Mouse (Mus musculus) midbrain, embryonic 10.5 days (tissue): ENCODE measurements around the gene Kcnab3. TPM values are rescaled to one million over a fixed set of nuclear protein-coding genes. Genes with fewer than 3 reads are reported as not detected.
"Not testable (repeated sequence)": the region's sequence is repeated elsewhere in the genome, so short reads cannot be mapped to it uniquely, and the experiment has no call there.

ENCODE experiments used
- DNase-seq: peaks from one replicate; pipeline ENCODE4 v3.0.0-alpha.2; 2017; ENCODE audit warnings: low spot score
- H3K27ac ChIP-seq: fragments of 300-500 bp; sonication (generic); replicated peaks from 2 replicates; pipeline ENCODE4 v1.5.1; 2016; ENCODE audit warnings: mild to moderate bottlenecking
- H3K27me3 ChIP-seq: fragments of 300-500 bp; sonication (generic); 2 replicates; pipeline ENCODE4 v1.6.1; 2016; ENCODE audit warnings: low read depth, mild to moderate bottlenecking; ENCODE audit not compliant: poor library complexity, severe bottlenecking
- H3K36me3 ChIP-seq: fragments of 300-500 bp; sonication (generic); 2 replicates; pipeline ENCODE4 v1.6.1; 2016; ENCODE audit warnings: mild to moderate bottlenecking, moderate library complexity
- H3K4me1 ChIP-seq: fragments of 300-500 bp; sonication (generic); 2 replicates; pipeline ENCODE4 v1.6.1; 2016
- H3K4me3 ChIP-seq: fragments of 300-500 bp; sonication (generic); 2 replicates; pipeline ENCODE4 v1.5.1; 2016; ENCODE audit warnings: mild to moderate bottlenecking, moderate library complexity
- H3K9me3 ChIP-seq: fragments of 300-500 bp; sonication (generic); replicated peaks from 2 replicates; pipeline ENCODE4 v1.6.1; 2016; ENCODE audit warnings: mild to moderate bottlenecking
- whole genome bisulfite sequencing: fragments of 180-500 bp; shearing (Covaris S2); methylation state at CpG from one replicate; pipeline ENCODE4 v1.1.7; 2016; 5-methylcytosine and 5-hydroxymethylcytosine counted together
- polyA plus RNA-seq: library from polyadenylated mRNA; unstranded; fragments of >200 nt; fragmentation: Nextera tagmentation; extraction: Ambion mirVana; gene quantifications from 2 replicates; pipeline ENCODE4 v1.2.1, GENCODE M21; 2016

Kcnab3 gene
- polyA plus RNA-seq, result 1.4 and 2.3 TPM in 2 replicates

DNA sequence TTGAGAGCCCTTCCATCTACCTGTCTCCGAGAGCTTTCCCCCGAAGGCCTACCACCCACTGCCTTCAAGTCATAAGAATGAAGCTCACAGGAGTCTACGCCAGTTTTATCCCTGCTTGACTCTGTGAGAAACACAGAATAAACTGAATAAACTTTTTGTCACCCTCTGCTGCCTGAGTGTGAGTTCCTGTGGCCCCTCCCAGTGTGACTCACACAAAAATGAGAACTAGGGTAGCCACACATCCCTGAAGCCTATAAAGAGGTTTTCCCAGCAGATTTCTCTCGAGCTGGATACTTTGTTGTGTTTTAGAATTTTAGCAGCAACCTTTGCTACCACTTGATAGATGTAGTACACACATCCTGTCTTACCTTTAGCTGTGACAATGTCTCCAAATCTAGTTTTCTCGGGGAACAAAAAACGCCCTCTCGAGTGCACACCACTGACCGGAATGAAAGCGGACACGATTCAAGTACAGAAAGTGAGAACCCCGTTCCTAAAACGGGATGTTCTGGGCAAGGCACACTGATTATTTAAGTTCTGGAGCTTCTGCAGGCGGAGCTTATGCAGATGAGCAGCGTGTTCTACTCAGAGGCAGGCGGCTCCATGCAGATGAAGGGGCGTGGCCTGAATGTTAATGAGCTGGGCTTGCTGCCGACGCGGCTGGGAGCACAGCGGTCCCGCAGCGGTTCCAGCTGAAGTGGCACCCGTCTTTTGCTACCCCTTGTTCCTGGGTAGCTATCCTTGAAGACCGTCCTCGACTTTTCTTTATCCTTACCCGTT is at the start of gene Kcnab3:
TSS of gene Kcnab3 (plus strand) at position 631 of the 780 bp plus-strand sequence.
- peaks cover 4% of the 10 kb centered on the region; the same call in 1 of the 2 replicates for H3K36me3 ChIP-seq
- peak within 1 kb of the TSS; percentile 79 for H3K27ac ChIP-seq
- peak; percentile 82 for DNase-seq
- peaks cover 66% of the 10 kb centered on the region for H3K4me1 ChIP-seq
- WGBS, result 12% methylated on average over 26 of the region's 26 CpGs
- H3K4me3 ChIP-seq, result peak within 1 kb of the TSS; percentile 67
- H3K9me3 ChIP-seq, result no peaks in the 10 kb centered on the region
- H3K27me3 ChIP-seq, result peaks cover 46% of the 10 kb centered on the region

DNA sequence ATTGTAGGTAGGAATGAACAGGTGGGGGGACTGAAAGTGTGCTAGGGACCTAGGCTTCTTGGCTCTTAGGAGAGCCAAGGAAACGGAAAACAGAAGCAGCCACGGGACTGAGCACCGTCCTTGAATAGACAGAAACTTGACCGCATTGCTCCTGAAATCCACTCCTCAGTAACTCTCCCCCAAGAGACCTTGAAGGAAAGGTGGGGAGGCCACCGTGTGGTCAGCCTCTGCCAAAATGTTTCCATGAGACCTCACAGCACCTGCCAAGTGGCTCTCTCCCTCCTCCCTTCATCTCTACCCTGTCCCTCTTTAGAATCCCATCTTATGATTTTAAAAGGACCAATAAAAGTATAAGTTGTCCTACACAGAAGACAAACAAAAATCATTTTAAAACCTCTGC is 48.8 kb upstream of the Kcnab3 start:
- Histone ChIP-seq H3K4me3 (no peak overlapping the region), H3K4me1 (no peaks in the 10 kb centered on the region), H3K27ac (no peak overlapping the region), H3K9me3 (no peaks in the 10 kb centered on the region), H3K27me3 (no peaks in the 10 kb centered on the region), H3K36me3 (no peaks in the 10 kb centered on the region)
- no peak for DNase-seq
- WGBS, result 78% methylated on average over 5 of the region's 5 CpGs

DNA sequence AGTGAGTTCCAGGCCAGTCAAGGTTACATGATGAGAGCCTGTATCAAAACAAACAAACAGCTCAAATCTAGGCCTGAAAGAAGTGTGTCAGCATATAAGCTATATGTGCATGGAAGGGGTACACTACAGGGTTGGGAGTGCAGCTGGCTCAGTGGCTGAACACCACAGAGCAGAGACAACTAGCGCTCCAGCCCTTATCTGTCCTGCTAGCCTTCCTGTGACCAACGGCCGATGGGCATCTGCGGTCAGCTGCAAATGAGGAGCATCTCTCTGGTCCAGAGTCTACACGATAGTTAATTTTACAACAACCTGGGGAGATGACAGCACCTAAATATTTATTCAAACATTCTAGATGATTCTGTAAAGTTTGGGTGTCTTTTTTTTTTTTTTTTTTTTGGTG is 34.9 kb upstream of the Kcnab3 start:
- Histone ChIP-seq H3K4me1 (no peaks in the 10 kb centered on the region), H3K27ac (no peak overlapping the region), H3K4me3 (no peak overlapping the region), H3K27me3 (no peaks in the 10 kb centered on the region), H3K9me3 (no peaks in the 10 kb centered on the region), H3K36me3 (no peaks in the 10 kb centered on the region)
- no peak for DNase-seq
- WGBS, result 89% methylated on average over 5 of the region's 5 CpGs

DNA sequence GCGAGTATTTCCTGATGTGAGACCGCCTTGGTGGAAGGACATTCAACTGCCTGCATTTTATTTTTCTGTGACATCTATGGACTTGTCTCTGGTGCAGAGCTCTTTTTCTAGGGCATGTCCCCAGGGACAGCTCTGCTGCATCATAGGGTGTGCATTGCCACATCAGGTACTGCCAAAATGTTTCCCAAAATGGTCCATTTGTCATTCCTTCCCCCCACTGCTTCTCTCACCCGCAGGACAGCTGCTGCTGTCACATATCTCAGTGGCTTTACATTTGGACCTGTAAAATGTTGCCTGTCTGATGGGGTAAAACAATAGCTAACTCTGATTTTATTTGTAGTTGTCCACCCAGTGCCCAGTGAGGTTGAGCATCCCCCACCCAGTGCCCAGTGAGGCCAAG is 30.8 kb upstream of the Kcnab3 start:
- no peak overlapping the region for H3K27ac ChIP-seq
- no peak overlapping the region for H3K4me3 ChIP-seq
- DNase-seq, result no peak
- WGBS, result 96% methylated on average over 3 of the region's 3 CpGs
- H3K27me3 ChIP-seq, result no peaks in the 10 kb centered on the region
- peaks cover 5% of the 10 kb centered on the region for H3K4me1 ChIP-seq
- no peaks in the 10 kb centered on the region for H3K9me3 ChIP-seq
- H3K36me3 ChIP-seq, result peaks cover 35% of the 10 kb centered on the region

DNA sequence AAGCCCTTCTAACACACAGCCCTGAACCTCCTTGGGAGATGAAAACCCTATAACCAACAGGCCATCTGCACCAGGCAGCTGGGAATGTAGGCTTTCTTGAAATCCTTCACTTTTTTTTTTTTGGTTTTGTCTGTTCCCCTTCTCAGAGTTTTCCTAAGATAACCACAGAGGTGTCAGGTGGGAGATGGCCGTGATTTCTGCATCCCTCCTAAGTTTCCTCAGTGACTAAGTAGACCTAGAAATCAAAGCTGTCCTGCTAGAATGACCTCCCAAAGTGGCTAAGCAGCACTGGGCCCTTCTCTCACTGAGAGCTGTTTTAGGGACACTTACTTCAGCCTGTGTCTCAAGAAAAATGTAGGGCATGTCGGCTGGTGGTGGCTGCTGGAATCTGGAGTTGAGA is 28.3 kb upstream of the Kcnab3 start:
- no peak for DNase-seq
- Histone ChIP-seq H3K4me1 (peaks cover 5% of the 10 kb centered on the region), H3K27me3 (no peaks in the 10 kb centered on the region), H3K27ac (no peak overlapping the region), H3K9me3 (no peaks in the 10 kb centered on the region), H3K4me3 (no peak overlapping the region), H3K36me3 (peaks cover 60% of the 10 kb centered on the region)
- 87% methylated on average over 2 of the region's 2 CpGs for WGBS

DNA sequence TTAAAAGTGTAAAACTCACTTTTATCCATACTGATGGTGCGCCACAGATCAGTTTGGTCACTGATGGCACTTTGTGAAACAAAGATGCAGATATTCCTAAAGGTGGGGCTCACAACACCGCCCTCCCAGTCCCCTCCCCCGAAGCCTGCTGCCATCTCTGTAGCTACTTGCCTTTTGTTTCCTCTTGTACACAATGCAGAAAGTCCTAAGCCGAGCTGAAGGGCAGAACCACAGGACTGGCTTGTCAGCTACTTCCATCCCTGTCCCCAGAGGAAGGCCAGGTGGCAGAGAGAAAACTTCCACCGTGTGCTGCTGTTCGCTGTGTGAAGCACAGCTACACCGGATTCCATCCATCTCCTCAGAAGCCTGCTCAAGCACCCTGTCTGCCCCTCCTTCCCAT is 27.8 kb upstream of the Kcnab3 start:
- no peak overlapping the region for H3K4me3 ChIP-seq
- DNase-seq, result no peak
- H3K27ac ChIP-seq, result peak overlapping the region; percentile 52; the same call in 1 of the 2 replicates
- H3K36me3 ChIP-seq, result peaks cover 64% of the 10 kb centered on the region
- H3K9me3 ChIP-seq, result no peaks in the 10 kb centered on the region
- WGBS, result 70% methylated on average over 7 of the region's 7 CpGs
- peaks cover 5% of the 10 kb centered on the region for H3K4me1 ChIP-seq
- H3K27me3 ChIP-seq, result no peaks in the 10 kb centered on the region

DNA sequence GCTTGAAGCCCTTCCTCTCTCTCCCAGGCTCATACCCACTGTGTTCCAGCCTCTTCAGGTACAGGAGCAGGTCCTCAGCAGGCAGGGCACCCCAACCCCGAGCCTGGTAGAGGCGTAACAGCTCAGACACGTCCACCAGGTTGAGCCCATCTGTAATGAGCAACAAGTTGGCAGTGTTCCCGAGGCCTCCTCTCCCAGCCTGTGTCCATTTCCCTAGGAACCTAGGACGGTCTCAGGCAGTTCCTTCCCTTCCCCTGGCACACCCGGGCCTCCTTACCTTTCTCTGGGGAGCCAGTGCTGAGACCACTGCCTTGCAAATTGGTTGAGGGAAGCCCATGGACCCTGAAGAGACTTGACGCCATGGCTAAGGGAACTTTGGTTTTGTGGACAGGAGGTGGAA is 23.2 kb upstream of the Kcnab3 start:
- Histone ChIP-seq H3K4me1 (peaks cover 5% of the 10 kb centered on the region), H3K9me3 (no peaks in the 10 kb centered on the region), H3K36me3 (peaks cover 98% of the 10 kb centered on the region), H3K27me3 (no peaks in the 10 kb centered on the region), H3K27ac (no peak overlapping the region), H3K4me3 (no peak overlapping the region)
- no peak for DNase-seq
- WGBS, result 89% methylated on average over 7 of the region's 7 CpGs

DNA sequence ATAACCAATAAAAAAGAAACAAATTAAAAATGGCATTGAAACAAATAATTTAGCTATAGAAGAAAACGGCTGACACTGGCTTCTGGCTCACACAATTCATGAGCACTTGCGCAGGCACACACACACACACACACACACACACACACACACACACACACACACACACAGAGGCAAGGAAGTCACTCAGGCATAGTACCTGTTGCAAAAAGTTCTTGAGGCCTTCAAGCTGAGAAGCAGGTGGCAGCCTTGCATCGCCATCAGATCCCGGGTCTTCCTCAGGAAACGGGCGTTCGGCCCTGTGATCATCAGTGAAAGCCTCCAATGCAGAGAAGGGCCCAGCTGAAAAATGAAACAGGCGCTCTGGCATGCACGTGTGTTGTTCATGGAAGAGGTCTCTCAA is 20.8 kb upstream of the Kcnab3 start:
- WGBS, result 94% methylated on average over 9 of the region's 9 CpGs
- Histone ChIP-seq H3K4me1 (no peaks in the 10 kb centered on the region), H3K4me3 (no peak overlapping the region), H3K9me3 (no peaks in the 10 kb centered on the region), H3K27me3 (no peaks in the 10 kb centered on the region), H3K27ac (no peak overlapping the region), H3K36me3 (peaks cover 100% of the 10 kb centered on the region)
- no peak for DNase-seq

DNA sequence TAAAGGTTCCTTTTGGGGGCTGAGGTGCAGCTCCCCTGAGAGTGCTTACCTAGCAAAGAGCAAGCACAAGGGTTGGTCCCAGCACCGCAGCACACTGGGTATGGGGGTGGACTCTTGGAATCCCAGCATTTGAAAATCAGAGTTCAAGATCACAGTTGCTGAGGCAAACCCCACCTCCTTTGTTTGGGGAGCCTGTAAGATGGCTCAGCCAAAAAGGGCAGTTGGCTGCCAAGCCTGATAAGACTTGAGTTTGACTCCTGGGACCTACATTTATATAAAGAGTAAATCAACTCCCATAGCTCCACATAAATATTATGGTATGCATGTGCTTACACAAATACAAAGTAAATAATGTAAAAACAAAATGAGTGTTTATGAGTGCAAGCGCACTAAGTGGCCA is 20.0 kb upstream of the Kcnab3 start:
- Histone ChIP-seq H3K36me3 (peaks cover 100% of the 10 kb centered on the region), H3K27ac (no peak overlapping the region), H3K9me3 (no peaks in the 10 kb centered on the region), H3K27me3 (no peaks in the 10 kb centered on the region), H3K4me1 (no peaks in the 10 kb centered on the region), H3K4me3 (no peak overlapping the region)
- WGBS, result 93% methylated on average over 2 of the region's 2 CpGs
- no peak for DNase-seq

DNA sequence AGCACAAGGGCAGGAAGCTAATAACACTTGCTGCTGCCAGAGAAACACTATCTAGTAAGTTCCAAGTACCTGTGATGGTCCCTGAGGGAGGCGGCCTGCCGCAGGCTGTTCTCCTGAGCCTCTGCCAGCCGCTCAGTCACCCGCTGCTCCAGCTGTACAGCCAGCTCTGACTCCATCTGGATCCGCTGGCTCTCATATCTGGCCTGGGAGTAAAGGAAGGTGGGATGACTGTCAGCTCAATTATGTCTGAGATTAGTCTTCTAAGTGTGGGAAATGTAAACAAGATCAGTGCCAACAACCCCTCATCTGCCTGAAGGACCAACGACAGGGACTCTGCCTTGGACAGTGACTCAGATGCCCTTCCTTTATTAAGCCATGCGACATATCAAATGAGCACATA is 14.8 kb upstream of the Kcnab3 start:
- no peak for DNase-seq
- Histone ChIP-seq H3K9me3 (no peaks in the 10 kb centered on the region), H3K4me3 (no peak overlapping the region), H3K27ac (no peak overlapping the region), H3K27me3 (no peaks in the 10 kb centered on the region), H3K4me1 (peaks cover 9% of the 10 kb centered on the region), H3K36me3 (peaks cover 97% of the 10 kb centered on the region)
- WGBS, result 86% methylated on average over 7 of the region's 7 CpGs

DNA sequence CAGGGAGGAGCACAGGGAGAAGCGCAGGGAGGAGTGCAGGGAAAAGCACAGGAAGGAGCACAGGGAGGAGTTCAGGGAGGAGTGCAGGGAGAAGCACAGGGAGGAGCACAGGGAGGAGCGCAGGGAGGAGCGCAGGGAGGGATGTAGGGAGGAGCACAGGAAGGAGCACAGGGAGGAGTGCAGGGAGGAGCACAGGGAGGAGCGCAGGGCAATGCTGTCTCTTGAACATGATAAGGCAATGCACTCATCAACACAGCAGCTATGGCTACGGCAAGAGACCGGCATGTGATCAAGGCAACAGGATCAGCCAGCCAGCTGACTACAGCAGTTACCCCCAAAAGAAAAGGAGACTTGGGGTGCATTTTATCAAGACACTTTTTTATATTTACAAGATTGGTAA is 9.7 kb upstream of the Kcnab3 start:
- WGBS, result 95% methylated on average over 6 of the region's 6 CpGs
- Histone ChIP-seq H3K27me3 (no peaks in the 10 kb centered on the region), H3K27ac (no peak overlapping the region), H3K4me1 (peaks cover 13% of the 10 kb centered on the region), H3K36me3 (peaks cover 95% of the 10 kb centered on the region), H3K4me3 (no peak overlapping the region; the same call in 1 of the 2 replicates), H3K9me3 (no peaks in the 10 kb centered on the region)
- DNase-seq, result no peak

DNA sequence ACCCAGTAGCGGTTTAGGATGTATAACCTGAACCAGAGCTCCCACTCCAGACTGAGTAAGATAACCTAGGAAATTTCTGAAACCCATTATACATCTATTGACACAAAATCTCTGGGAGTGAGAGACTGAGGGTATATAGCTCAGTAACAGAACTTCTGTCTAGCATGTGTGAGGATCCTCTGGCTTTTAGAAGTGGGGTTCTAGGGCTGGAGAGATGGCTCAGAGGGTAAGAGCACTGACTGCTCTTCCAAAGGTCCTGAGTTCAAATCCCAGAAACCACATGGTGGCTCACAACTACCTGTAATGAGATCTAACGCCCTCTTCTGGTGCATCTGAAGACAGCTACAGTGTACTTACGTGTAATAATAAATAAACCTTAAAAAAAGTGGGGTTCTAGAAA is 8.1 kb upstream of the Kcnab3 start:
- not testable (repeated sequence) for DNase-seq, H3K27ac ChIP-seq, H3K27me3 ChIP-seq, H3K4me3 ChIP-seq, H3K9me3 ChIP-seq
- H3K4me1 ChIP-seq, result peaks cover 23% of the 10 kb centered on the region
- 92% methylated on average over 3 of the region's 3 CpGs for WGBS
- peaks cover 80% of the 10 kb centered on the region for H3K36me3 ChIP-seq

DNA sequence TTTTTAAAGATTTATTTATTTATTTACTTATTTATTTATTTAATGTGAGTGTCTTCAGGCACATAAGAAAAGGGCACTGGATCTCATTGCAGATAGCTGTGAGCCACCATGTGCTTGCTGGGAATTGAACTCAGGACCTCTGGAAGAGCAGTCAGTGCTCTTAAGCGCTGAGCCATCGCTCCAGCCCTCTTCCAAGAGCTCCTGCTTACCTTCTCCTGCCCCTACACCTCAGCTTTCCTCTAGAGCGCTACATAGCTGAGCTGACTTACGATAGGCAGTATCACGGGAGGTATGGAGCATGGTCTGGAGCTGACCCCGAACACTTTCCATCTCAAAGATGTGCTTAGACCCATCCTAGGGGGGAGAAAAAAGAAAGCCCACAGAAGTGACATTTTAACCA is 4.5 kb upstream of the Kcnab3 start:
- Histone ChIP-seq H3K36me3 (peaks cover 46% of the 10 kb centered on the region), H3K27me3 (peaks cover 4% of the 10 kb centered on the region), H3K4me1 (peaks cover 54% of the 10 kb centered on the region), H3K9me3 (no peaks in the 10 kb centered on the region), H3K4me3 (peak overlapping the region; percentile 73; the same call in 1 of the 2 replicates), H3K27ac (peak overlapping the region; percentile 97)
- 95% methylated on average over 6 of the region's 6 CpGs for WGBS
- no peak for DNase-seq
